Mouse (Mus musculus) liver, embryonic 11.5 days (tissue): ENCODE results near the gene Csrnp3. TPM values are rescaled to one million over a fixed set of nuclear protein-coding genes. Genes with fewer than 3 reads are reported as not detected.

Experiments used
- ATAC-seq: fragments of 200-750 bp; cut with Nextera tagmentation; replicated peaks from 2 replicates; pipeline ENCODE4 v1.8.0; 2017; ENCODE audit warnings: moderate number of reproducible peaks, mild to moderate bottlenecking, moderate TSS enrichment, moderate library complexity; ENCODE audit not compliant: low FRiP score
- DNase-seq: peaks from one replicate; pipeline ENCODE4 v3.0.0-alpha.2; 2017; ENCODE audit warnings: low spot score
- H3K27ac ChIP-seq: fragments of 300-500 bp; sonication (generic); 2 replicates; pipeline ENCODE4 v1.5.1; 2014; ENCODE audit warnings: mild to moderate bottlenecking, low read depth, low read length, control low read depth
- H3K27me3 ChIP-seq: fragments of 300-500 bp; sonication (generic); replicated peaks from 2 replicates; pipeline ENCODE4 v1.6.1; 2014; ENCODE audit warnings: low read length, mixed read lengths; ENCODE audit not compliant: control insufficient read depth, insufficient read depth
- H3K36me3 ChIP-seq: fragments of 300-500 bp; sonication (generic); 2 replicates; pipeline ENCODE4 v1.6.1; 2014; ENCODE audit warnings: mild to moderate bottlenecking, low read length, moderate library complexity, mixed read lengths; ENCODE audit not compliant: control insufficient read depth, insufficient read depth
- H3K4me1 ChIP-seq: fragments of 300-500 bp; sonication (generic); replicated peaks from 2 replicates; pipeline ENCODE4 v1.6.1; 2014; ENCODE audit warnings: low read length, mixed read lengths; ENCODE audit not compliant: control insufficient read depth, insufficient read depth
- H3K4me2 ChIP-seq: fragments of 300-500 bp; sonication (generic); 2 replicates; pipeline ENCODE4 v1.6.1; 2014; ENCODE audit warnings: mild to moderate bottlenecking, control low read depth, moderate library complexity
- H3K4me3 ChIP-seq: fragments of 300-500 bp; sonication (generic); 2 replicates; pipeline ENCODE4 v1.5.1; 2014; ENCODE audit warnings: low read depth, low read length, control low read depth
- H3K9ac ChIP-seq: fragments of 300-500 bp; sonication (generic); 2 replicates; pipeline ENCODE4 v1.6.1; 2014; ENCODE audit warnings: low read depth, low read length, control low read depth
- H3K9me3 ChIP-seq: fragments of 300-500 bp; sonication (generic); 2 replicates; pipeline ENCODE4 v1.6.1; 2016; ENCODE audit warnings: low read length, inconsistent platforms, mixed read lengths; ENCODE audit not compliant: control insufficient read depth
- WGBS: fragments of 180-500 bp; shearing (Covaris S2); extraction: QIAGEN DNeasy Blood & Tissue Kit; methylation state at CpG from one replicate; pipeline ENCODE4 v1.1.7; 2014; 5-methylcytosine and 5-hydroxymethylcytosine counted together
- polyA plus RNA-seq: library from polyadenylated mRNA; unstranded; fragments of >200 nt; fragmentation: Nextera tagmentation; extraction: Ambion mirVana; gene quantifications from 2 replicates; pipeline ENCODE4 v1.2.1, GENCODE M21; 2014

Gene Csrnp3
- polyA plus RNA-seq, 1 experiment from 2014 or later = 0.51 TPM

DNA sequence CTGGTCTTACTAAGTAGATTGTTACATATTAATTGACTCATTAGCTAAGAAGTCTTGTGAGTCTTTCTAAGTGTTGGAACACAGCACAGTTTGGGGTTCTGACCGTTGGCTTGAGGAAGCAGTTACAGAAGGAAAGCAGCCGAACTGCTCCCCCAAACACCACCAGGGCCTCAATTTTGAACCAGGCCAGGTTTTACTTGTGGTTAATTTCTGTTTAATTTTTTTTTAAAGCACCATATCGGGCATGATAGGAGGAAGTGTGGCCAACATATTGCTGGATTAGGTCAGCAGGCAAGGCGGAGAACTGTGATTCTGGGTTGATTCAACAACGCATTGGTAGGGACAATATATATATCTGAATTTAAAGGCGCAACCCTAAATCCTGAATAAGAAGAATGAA is 135.9 kb downstream of the Csrnp3 start:
- no peaks in the 10 kb centered on the region for H3K4me1 ChIP-seq
- H3K9ac ChIP-seq = no peak overlapping the region
- no peak overlapping the region for H3K4me2 ChIP-seq
- no peak overlapping the region for H3K27ac ChIP-seq
- H3K9me3 ChIP-seq = no peaks in the 10 kb centered on the region
- no peak overlapping the region for H3K4me3 ChIP-seq
- H3K27me3 ChIP-seq = no peaks in the 10 kb centered on the region
- ATAC-seq (no peak), DNase-seq (no peak)
- no peaks in the 10 kb centered on the region for H3K36me3 ChIP-seq
- 90% methylated on average over 6 of the region's 6 CpGs for WGBS

DNA sequence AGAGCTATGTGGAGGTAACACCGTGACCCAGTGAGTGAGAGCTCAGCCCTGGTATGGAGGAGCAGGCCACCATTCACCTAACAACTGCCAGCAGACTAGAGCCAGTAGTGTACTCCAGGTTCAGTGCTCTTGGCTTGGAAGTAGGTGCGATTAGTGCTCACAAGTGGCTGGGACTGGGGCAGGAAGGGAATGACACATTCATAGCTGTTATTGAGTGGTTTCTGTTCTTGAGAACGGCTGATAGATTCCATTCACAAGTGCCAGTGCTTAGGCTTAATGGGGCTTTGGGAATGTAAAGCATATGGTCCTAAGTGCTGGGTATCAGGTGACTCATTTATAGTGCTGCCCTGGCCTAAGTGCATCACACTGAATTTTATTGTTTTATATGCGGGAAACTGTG is 136.4 kb downstream of the Csrnp3 start:
- H3K9me3 ChIP-seq = no peaks in the 10 kb centered on the region
- no peaks in the 10 kb centered on the region for H3K27me3 ChIP-seq
- H3K4me2 ChIP-seq = no peak overlapping the region
- no peak for DNase-seq
- H3K4me1 ChIP-seq = no peaks in the 10 kb centered on the region
- no peak overlapping the region for H3K4me3 ChIP-seq
- WGBS = 78% methylated on average over 4 of the region's 4 CpGs
- H3K36me3 ChIP-seq = no peaks in the 10 kb centered on the region
- no peak for ATAC-seq
- no peak overlapping the region for H3K9ac ChIP-seq
- no peak overlapping the region for H3K27ac ChIP-seq

DNA sequence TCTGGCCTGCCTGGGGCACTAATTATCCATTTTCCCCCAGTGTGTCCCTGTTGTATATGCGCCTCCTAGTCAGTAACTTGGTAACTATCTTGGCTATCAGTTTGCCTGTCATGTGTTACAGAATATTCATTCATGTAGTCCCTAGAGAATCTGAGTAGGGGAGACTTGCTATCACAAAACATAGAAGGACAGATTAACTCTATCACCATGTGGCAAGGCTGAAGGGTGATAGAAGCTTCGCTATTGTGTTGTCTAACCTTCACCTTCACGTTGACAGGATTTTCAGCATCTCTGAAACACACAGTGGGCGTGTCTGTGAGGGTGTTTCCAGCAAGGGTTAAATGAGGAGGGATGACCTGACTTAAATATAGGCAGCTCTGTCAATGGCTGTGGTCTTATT is 140.1 kb downstream of the Csrnp3 start:
- Histone ChIP-seq H3K4me2 (no peak overlapping the region), H3K9me3 (no peaks in the 10 kb centered on the region), H3K4me1 (no peaks in the 10 kb centered on the region), H3K36me3 (no peaks in the 10 kb centered on the region), H3K9ac (no peak overlapping the region), H3K27ac (no peak overlapping the region), H3K27me3 (no peaks in the 10 kb centered on the region), H3K4me3 (no peak overlapping the region)
- WGBS = 76% methylated on average over 4 of the region's 4 CpGs
- ATAC-seq (no peak), DNase-seq (no peak)

DNA sequence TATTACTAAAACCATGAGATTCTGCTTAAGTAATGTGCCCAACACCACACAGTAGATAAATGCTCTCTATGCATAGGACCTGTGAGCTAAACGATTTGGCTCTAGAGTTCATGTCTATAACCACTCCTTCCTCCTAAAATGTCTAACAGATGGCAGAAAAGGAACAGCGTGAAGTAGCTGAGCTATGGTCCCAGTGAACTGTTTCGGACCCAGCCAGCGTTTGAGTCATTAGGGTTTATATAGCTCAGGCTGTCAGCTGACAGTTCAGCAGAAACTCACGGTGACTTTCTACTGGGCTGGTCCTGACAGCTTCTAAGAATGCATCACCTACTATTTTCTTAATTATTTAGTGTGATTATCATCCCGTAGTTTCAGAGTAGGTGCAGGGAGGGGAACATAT is 141.5 kb downstream of the Csrnp3 start:
- DNase-seq (no peak), ATAC-seq (no peak)
- Histone ChIP-seq H3K27me3 (no peaks in the 10 kb centered on the region), H3K4me3 (no peak overlapping the region), H3K4me1 (no peaks in the 10 kb centered on the region), H3K4me2 (no peak overlapping the region), H3K9ac (no peak overlapping the region), H3K36me3 (no peaks in the 10 kb centered on the region), H3K27ac (no peak overlapping the region), H3K9me3 (no peaks in the 10 kb centered on the region)
- 73% methylated on average over 6 of the region's 6 CpGs for WGBS

DNA sequence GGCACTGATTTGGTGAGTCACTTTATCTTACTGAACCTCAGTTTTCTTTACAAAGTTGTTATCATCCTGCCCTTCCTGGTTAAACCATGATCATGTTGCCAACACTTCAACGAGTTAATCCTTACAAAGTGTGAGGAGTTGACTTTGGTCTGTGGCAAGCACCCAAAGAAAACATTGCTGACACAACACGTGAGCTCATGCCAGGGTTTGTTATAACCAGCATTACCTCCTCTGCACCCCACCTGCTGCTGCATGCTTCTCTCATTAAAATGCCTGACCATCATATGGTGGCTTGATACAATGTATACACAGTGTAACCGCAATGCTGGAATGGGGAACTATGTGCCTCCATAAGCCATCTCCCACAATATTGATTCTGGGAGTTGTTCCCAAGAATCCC is 142.0 kb downstream of the Csrnp3 start:
- no peaks in the 10 kb centered on the region for H3K36me3 ChIP-seq
- no peak for ATAC-seq
- H3K27ac ChIP-seq = no peak overlapping the region
- 79% methylated on average over 3 of the region's 3 CpGs for WGBS
- no peak overlapping the region for H3K9ac ChIP-seq
- H3K9me3 ChIP-seq = no peaks in the 10 kb centered on the region
- H3K4me3 ChIP-seq = no peak overlapping the region
- no peak overlapping the region for H3K4me2 ChIP-seq
- H3K27me3 ChIP-seq = no peaks in the 10 kb centered on the region
- DNase-seq = no peak
- H3K4me1 ChIP-seq = no peaks in the 10 kb centered on the region

DNA sequence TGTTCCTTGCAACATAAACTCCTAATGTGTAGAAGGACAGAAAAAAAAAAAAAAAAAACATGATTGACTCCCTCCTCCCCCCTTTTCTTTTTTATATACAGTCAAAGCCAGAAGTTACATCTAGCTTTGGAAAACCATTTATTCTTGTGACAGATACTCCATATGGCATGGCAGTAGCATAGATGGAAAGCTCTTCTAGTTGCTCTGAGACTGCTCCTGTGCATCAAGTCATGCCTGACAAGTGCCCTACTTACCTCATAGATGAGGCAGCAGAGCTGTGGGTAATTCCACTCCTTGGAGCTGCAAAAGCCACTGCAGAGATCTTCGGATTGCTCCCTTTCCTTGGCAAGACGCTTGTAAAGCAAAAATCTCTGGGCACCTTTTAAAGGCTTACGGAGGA is 143.2 kb downstream of the Csrnp3 start:
- H3K27ac ChIP-seq = no peak overlapping the region
- H3K36me3 ChIP-seq = no peaks in the 10 kb centered on the region
- no peak overlapping the region for H3K4me2 ChIP-seq
- DNase-seq (no peak), ATAC-seq (no peak)
- H3K27me3 ChIP-seq = no peaks in the 10 kb centered on the region
- no peak overlapping the region for H3K9ac ChIP-seq
- H3K9me3 ChIP-seq = no peaks in the 10 kb centered on the region
- no peaks in the 10 kb centered on the region for H3K4me1 ChIP-seq
- no peak overlapping the region for H3K4me3 ChIP-seq
- WGBS = 83% methylated on average over 3 of the region's 3 CpGs

DNA sequence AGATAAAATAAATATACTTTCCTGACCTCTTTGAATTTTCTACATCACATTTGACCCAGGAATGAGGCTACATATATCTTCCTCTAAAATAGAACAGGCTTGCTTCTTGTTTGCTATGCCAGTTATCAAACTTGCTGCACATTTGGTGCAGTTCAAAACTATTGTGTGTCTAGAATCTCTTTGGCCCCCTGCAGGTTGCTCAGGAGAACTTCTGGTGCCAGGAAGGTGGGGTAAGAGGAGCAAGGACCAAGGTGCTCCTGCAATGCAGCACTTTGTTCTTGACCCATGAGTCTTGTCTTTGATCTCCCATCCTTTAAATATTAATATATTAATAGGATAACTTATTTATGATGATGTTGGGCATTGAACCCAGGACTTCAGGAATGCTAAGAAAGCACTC is 144.5 kb downstream of the Csrnp3 start:
- ATAC-seq (no peak), DNase-seq (no peak)
- H3K27ac ChIP-seq = no peak overlapping the region
- no peak overlapping the region for H3K4me3 ChIP-seq
- H3K9ac ChIP-seq = no peak overlapping the region
- H3K4me2 ChIP-seq = no peak overlapping the region
- H3K27me3 ChIP-seq = no peaks in the 10 kb centered on the region
- H3K36me3 ChIP-seq = no peaks in the 10 kb centered on the region
- no peaks in the 10 kb centered on the region for H3K9me3 ChIP-seq
- H3K4me1 ChIP-seq = no peaks in the 10 kb centered on the region

DNA sequence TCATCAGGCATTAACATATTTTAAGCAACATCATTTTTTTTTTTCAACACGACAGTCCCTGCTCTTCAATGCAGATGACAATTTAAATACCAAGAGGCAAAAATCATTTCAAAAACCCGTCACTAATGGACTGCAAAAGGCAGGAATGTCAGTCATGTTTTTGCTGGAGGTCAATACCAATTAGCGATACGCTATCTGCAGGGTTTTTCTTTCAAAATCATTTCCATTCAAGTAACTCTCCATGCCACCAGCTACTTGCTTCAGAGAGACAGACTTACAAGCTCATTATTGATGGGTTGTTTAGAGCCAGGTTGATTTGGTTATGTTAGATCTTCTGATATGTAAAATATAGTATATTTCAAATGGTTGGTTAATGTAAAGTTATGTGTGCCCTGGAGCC is 145.2 kb downstream of the Csrnp3 start:
- Histone ChIP-seq H3K4me3 (no peak overlapping the region), H3K36me3 (no peaks in the 10 kb centered on the region), H3K9ac (no peak overlapping the region), H3K27ac (no peak overlapping the region), H3K9me3 (no peaks in the 10 kb centered on the region), H3K27me3 (no peaks in the 10 kb centered on the region), H3K4me1 (no peaks in the 10 kb centered on the region), H3K4me2 (no peak overlapping the region)
- DNase-seq (no peak), ATAC-seq (no peak)
- 75% methylated on average over 4 of the region's 4 CpGs for WGBS

DNA sequence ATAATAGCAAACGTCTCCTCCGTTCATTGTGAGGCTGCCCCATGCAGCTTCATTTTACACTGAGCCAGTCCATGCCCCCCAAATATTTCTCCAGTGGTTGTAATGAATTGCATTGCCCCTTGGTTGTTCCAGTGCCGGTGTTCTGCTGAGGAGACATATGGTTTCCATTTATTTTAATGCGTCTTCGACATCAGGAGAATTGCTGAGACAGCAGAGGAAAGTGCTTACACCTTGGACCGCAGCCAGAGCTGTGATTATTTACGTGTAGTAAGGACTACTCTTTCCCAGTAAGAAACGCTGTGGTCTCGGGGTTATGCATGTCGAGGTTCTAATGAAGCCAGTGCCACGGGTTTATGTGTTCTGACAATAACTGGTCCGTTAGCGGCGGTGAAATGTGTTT is 147.8 kb downstream of the Csrnp3 start:
- Histone ChIP-seq H3K4me2 (no peak overlapping the region), H3K9ac (no peak overlapping the region), H3K27me3 (no peaks in the 10 kb centered on the region), H3K4me3 (no peak overlapping the region), H3K9me3 (no peaks in the 10 kb centered on the region), H3K4me1 (no peaks in the 10 kb centered on the region), H3K36me3 (no peaks in the 10 kb centered on the region), H3K27ac (no peak overlapping the region)
- 69% methylated on average over 14 of the region's 14 CpGs for WGBS
- ATAC-seq (no peak), DNase-seq (no peak)
